Mouse (Mus musculus) brown adipose tissue, adult 24 weeks (tissue): ENCODE data around the gene Fmo6. TPM values are rescaled to one million over a fixed set of nuclear protein-coding genes. Genes with fewer than 3 reads are reported as not detected.
A peak's percentile ranks its signal among the peaks of the same experiment; 100 is the strongest.

ENCODE experiments used
- H3K27ac ChIP-seq: fragments of 200-500 bp; replicated peaks from 2 replicates; pipeline ENCODE4 v1.5.1; 2012; ENCODE audit warnings: low read depth, mild to moderate bottlenecking, low read length
- H3K4me1 ChIP-seq: fragments of 200-500 bp; 2 replicates; pipeline ENCODE4 v1.6.1; 2012; ENCODE audit warnings: low read length, mixed read lengths; ENCODE audit not compliant: control insufficient read depth, insufficient read depth, insufficient read length
- H3K4me3 ChIP-seq: fragments of 200-500 bp; 2 replicates; pipeline ENCODE4 v1.5.1; 2012; ENCODE audit warnings: low read depth, mild to moderate bottlenecking, low read length, moderate library complexity; ENCODE audit not compliant: insufficient read depth
- polyA plus RNA-seq: library from polyadenylated mRNA; stranded (reverse); fragments of >200 nt; gene quantifications from 2 replicates; pipeline ENCODE4 v1.2.4, GENCODE M21; 2012; ENCODE audit not compliant: missing spikeins, insufficient read depth, insufficient read length

Fmo6 gene
- not detected in 2 replicates for polyA plus RNA-seq

DNA sequence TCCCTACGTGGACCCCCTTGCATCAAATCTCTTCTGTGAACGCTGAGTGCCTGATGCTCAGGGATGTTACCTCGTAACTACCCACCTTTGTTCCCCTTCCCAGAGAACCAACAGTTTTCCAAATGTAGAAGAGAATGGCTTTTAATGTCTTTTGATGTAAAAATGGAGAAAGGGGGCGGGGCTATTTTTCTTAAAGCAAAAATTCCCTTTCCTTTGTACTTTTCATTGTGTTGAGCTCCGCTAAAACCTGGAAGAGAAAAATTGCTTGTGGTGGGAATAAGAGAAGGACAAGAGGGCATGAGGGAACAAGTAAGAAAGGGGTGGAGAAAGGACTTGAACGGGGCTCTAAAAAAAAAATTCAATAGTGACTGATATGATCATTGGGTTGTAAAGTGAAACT lies at the start of gene Fmo6:
Gene Fmo6, minus strand, starts transcription at position 101 of the 400 bp plus-strand sequence.
- no peaks in the 10 kb centered on the region for H3K4me1 ChIP-seq
- no peak within 1 kb of the TSS for H3K4me3 ChIP-seq
- H3K27ac ChIP-seq, result peak within 1 kb of the TSS; percentile 54; the same call in 1 of the 2 replicates

- H3K4me1 ChIP-seq, result no peaks in the 10 kb centered on the region
- no peak overlapping the region for H3K27ac ChIP-seq
- no peak overlapping the region for H3K4me3 ChIP-seq
These were observed 49.5 kb upstream of the Fmo6 start for GRCm38 (mm10) chr1:162986777-162987176.

GRCm38 (mm10) chr1:162986121-162986748 lies 48.9 kb upstream of the Fmo6 start:
- H3K27ac ChIP-seq, result no peak overlapping the region; the same call in 1 of the 2 replicates
- H3K4me3 ChIP-seq, result no peak overlapping the region
- H3K4me1 ChIP-seq, result no peaks in the 10 kb centered on the region

DNA sequence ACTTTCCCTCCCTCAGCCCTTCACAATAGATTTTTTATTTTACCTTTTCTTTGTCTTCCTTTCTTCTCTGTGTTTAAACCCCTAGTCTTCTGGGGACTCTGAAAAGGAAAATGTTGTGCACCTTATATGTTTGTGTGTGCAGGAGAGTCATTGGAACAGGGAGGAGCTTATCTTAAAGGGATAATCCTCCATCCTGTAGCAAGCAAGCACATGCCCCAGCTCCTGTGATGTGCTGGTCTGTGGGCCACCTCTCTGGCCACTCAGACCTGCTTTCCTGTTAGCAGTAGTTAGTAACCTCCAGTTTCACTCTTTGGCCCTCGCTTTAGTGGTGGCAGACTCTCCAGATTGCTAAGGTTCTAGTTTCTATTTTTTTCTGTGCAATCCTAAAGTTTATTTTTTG lies 47.1 kb upstream of the Fmo6 start, which contains the start of gene Fmo3:
Gene Fmo3, minus strand, starts transcription at position 101 of the 400 bp plus-strand sequence.
- H3K4me3 ChIP-seq, result no peak within 1 kb of the TSS

DNA sequence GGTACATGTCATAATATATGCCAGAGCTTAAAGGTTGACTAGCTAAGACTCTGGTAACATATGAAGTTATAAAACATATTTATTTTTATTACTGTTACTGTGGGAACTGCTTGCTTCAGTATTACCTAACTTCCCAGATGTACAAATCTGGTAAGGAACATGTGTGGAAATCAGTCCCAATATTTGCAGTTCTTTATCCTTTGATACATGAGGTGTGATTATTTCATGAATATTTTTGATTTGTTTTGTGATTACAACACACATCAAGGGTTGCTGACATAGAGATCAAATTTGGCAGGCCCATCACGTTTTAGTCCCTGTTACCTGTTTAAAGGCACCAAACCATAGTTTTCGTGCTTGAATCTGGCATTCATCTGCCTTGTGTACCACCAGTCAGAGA lies 26.2 kb upstream of the Fmo6 start:
- Histone ChIP-seq H3K27ac (no peak overlapping the region), H3K4me3 (no peak overlapping the region), H3K4me1 (no peaks in the 10 kb centered on the region)

More for the DNA sequence above, 47.1 kb upstream of the Fmo6 start, which contains the start of gene Fmo3:
- Histone ChIP-seq H3K4me1 (no peaks in the 10 kb centered on the region), H3K27ac (no peak within 1 kb of the TSS)

- Histone ChIP-seq H3K27ac (no peak overlapping the region), H3K4me1 (peaks cover 4% of the 10 kb centered on the region), H3K4me3 (no peak overlapping the region)
These were observed 20.1 kb upstream of the Fmo6 start for GRCm38 (mm10) chr1:162957422-162957821.

DNA sequence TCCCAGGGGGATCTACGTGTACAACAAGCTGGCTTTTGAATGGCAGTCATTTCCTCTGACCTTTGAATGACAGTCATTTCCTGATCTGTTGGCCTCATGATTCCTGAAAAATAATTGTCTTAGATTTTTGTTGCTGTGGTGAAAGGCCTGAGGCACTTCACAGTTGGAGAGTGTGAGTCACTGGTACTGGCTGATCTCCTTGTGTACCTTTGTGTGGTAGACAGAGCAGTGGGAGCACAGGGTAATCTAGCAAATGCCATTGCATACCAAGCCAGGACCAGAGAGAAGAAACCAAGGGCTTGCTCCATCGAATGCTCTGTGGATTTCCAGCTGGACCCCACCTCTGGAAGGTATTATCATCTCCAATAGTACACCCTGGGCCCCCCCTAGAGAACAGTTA lies 15.8 kb upstream of the Fmo6 start:
- Histone ChIP-seq H3K4me3 (no peak overlapping the region), H3K4me1 (peaks cover 4% of the 10 kb centered on the region), H3K27ac (peak overlapping the region; percentile 73)

- no peak overlapping the region for H3K4me3 ChIP-seq
- H3K4me1 ChIP-seq, result peaks cover 4% of the 10 kb centered on the region; the same call in 1 of the 2 replicates
- H3K27ac ChIP-seq, result no peak overlapping the region
These were observed 12.4 kb upstream of the Fmo6 start for GRCm38 (mm10) chr1:162949763-162950162.

- Histone ChIP-seq H3K27ac (no peak overlapping the region), H3K4me1 (peaks cover 3% of the 10 kb centered on the region; the same call in 1 of the 2 replicates), H3K4me3 (no peak overlapping the region)
These were observed 10.6 kb upstream of the Fmo6 start for GRCm38 (mm10) chr1:162947934-162948333.

DNA sequence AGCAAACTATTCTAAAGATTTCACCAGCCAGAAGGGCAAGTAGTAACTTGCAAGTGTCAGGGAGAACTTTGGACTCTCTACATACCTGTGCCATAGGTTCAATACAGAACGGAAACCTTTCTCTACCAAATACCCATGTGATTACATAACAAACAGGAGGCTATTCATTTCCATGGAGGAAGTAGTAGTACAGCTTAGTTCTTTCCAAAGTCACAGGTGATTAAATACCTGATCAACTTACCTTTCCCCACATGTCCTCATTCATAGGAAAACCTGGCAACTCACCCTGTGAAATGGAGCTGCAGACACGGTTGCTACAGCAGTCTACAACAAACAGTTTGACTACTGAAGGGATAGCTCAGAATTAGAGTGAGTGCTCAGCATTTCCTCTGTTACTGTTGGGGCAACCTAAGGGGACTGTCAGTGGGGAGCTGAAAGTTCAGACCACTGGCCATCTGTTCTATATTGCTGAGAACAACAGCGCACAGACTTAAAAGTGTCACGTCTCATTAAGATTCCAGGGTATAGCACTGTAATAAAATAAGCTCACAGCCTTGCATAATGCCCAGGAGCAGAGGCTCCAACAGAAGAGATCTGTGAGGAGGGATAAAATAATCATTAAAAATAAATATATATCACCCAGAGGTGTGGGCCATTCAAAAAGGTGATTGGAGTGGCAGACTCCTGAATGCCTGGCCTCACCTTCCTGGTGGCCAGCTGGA lies 9.7 kb upstream of the Fmo6 start:
- Histone ChIP-seq H3K27ac (no peak overlapping the region), H3K4me3 (no peak overlapping the region), H3K4me1 (peaks cover 3% of the 10 kb centered on the region; the same call in 1 of the 2 replicates)

DNA sequence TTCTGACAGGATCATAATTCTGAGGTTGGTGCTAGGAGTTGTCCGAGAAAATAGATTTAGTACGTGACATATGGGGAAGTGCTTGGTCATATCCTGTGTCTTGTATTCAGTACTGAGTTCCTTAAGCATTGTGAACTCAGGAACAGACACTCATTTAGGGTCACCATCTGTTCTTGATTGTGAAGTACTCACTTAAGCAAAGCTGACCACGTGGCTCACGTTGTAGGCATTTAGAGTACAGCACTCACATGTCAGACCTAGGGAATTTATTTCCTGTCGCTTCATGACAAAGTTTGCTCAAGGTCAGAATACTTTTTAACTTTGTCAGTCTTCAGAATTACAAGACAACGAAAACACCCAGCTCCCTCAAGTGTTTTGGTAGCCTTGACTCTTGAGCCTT lies 6.4 kb upstream of the Fmo6 start:
- Histone ChIP-seq H3K4me3 (no peak overlapping the region), H3K27ac (peak overlapping the region; percentile 58), H3K4me1 (peaks cover 3% of the 10 kb centered on the region; the same call in 1 of the 2 replicates)

- Histone ChIP-seq H3K4me1 (no peaks in the 10 kb centered on the region), H3K27ac (peak overlapping the region; percentile 41; the same call in 1 of the 2 replicates), H3K4me3 (no peak overlapping the region)
These were observed 1.5 kb upstream of the Fmo6 start for GRCm38 (mm10) chr1:162938696-162939351.

- Histone ChIP-seq H3K4me1 (no peaks in the 10 kb centered on the region), H3K4me3 (no peak overlapping the region), H3K27ac (peak overlapping the region; percentile 54; the same call in 1 of the 2 replicates)
These were observed 818 bp upstream of the Fmo6 start for GRCm38 (mm10) chr1:162937970-162938695.

DNA sequence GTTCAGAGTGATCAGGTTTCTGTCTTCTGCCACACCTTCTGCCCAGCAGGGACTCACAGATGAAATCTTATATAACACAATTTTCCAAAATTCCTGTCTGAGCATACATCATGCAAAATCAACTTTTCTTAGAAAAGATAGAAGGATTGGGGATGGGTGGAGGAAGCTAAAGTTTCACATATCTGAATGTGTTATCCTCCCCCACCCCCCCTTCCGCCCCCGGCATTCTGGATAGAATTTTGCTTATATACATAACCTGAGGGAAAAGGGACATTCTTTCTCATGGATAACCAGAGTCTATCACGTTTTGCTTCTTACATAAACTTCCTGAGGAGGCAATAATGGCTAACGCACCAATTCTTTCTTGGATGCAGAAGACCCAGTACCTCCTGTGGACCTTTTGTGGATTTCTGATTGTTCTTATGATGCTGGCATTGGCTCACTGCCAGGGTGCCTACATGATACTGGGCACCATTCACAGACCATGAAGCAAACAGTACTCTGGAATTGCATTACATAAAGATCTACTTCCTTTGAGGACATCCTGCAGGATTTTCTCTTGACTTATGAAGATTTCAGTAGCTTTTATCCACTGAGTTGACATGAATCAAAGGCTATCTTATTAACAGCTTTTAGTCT lies 2.8 kb downstream of the Fmo6 start:
- peaks cover 7% of the 10 kb centered on the region for H3K4me1 ChIP-seq

More for the DNA sequence above, 2.8 kb downstream of the Fmo6 start:
- no peak overlapping the region for H3K4me3 ChIP-seq
- H3K27ac ChIP-seq, result no peak overlapping the region
